Mouse (Mus musculus): ENCODE results near the gene Tbl1x. TPM values are rescaled to one million over a fixed set of nuclear protein-coding genes. Genes with fewer than 3 reads are reported as not detected.

Gene Tbl1x
- total RNA-seq, 2 experiments from 2014 or later, result 20.8 to 27.2 TPM

DNA sequence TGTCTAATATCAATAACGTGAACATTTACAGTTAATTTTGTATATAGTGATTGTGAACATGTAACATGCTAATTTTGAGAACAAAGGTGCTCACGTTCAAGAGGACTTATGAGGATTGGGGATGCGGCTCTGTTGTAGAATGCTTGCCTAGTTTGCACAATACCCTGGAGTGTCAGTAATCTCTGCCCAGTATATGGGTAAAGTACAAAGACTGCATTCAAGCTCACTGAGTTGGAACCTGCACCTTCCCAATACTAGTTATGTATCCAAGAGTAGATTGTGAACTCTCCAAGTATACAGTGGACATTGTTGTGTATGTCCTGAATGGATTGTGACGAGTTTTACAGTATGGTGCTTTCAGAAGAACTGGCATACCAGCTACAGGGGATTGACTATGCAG, 33.7 kb downstream of the Tbl1x start:
- DNase-seq, result no peak

DNA sequence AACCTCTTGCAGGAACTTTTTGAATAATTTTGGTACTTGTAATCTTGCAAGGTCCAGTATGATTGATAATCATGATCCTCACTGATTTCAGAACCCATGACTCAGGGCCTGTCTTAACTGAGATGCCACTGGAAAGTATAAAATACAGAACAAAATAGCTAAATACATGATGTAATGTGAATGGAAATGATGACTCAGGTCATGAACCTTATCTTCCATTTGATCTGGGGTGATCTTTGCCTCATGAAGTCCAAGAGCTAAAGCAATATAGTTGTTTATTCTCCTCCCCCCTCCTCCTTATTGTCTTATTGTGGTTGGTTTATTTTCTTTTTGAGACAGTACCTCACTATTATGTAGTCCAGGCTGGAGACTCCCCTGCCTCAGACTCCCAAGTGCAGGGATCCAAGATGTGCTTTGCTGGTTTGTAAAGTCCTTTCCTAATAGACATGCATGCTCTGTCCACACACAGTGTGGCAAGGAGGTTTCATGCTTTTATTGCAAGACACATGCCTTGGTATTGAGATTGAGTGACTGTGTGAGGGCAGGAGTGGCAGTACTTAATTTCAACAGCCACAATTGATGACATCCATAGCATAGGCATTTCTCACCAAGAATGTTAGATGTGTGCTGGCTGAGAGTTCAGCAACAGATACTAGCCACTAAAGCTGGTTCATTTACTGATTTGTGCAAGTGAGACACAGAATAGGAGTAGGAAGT, 34.7 kb downstream of the Tbl1x start:
- no peak for DNase-seq

DNA sequence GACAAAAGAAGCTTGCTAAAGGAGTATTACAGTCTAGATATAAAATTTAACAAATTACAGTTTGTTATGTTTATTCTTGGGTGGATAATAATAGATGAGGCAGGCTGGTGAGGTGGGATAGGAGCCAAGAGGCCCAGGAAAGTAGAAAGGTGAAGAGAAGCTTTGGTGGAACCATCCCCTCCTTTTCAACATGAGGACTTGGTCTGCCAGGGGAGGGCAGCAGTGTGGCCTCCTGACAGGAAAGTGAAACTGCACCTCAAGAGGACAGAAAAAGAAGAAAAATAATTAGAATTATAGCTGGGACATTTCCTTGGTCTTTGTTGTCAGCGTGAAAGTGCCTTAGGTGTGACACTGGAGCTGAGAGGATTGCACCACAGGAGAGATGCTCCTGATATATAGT, 35.6 kb downstream of the Tbl1x start:
- DNase-seq, result no peak

DNA sequence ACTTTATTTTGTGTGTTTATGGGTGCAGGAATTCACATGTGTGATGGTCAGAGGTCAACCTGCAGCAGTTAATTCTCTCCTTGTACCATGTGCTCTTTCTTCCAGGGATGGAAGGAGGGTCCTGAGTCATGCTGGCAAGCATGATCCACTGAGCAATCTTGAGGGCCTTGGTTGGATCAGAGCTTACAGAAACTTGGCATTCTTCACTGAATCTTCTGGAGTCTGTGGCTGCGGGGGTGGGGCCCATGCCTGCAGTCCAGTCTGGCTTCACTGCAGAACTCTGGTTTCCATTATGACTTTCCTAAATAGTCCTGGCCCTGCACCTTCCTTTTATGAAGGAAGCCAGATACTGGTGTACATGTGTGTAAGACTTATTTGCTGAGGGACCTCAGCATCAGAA, 38.1 kb downstream of the Tbl1x start:
- DNase-seq, result peak; percentile 5

DNA sequence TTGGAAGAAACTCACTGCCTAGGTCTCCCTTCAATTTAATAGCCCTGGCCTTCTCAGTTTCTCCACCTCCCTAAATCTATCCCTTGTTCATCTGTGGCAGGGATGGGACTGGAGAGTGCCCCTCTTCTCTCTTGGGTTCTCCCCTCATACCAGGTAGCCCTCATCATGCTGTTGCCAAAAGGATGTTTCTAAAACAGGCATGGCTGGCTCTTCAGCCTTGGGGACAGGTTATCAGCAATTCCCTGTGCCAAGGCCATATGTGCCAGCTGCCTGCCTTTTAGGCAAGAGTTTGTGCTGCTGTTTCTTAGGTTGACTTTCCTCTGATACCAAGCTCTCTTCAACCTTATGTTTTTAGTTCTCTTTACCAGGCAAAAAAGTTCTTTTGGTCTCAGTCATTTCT, 39.6 kb downstream of the Tbl1x start:
- no peak for DNase-seq

DNA sequence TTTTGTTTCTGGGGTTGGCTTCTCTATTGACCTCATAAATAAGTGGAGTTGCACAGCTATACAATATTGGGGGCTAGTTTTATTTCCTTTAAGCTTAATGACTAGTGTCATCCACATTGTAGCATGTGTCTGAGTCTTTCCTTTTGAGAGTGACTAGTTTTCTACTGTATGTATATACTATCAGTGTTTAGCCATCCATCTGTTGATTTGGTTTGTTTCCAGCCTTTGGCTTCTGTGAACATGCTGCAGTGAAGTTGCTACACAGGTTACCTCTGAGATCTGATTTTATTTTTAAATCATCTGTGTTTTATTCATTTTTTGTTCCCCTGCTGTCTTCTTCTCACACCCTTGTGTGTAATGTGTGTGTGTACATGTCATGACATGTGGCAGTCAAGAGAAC, 40.5 kb downstream of the Tbl1x start:
- DNase-seq, result no peak

DNA sequence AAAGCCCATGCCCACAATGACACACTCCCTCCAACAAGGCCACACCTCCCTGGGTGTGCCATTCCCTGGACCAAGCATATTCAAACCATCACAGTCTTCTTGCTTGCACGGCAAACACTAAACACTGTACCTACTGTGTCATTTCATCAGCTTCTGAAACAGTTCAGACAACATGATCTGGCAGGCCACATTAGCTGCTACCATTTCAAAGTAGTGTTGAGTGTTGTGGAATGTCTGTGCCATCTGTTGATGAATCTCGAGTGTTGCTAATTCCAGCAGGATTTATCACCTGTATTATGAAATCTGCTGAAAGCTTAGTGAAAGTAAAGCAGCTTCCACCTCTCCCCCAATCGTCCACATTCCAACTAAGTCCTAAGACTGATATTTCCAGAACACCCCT, 41.3 kb downstream of the Tbl1x start:
- DNase-seq, result no peak

DNA sequence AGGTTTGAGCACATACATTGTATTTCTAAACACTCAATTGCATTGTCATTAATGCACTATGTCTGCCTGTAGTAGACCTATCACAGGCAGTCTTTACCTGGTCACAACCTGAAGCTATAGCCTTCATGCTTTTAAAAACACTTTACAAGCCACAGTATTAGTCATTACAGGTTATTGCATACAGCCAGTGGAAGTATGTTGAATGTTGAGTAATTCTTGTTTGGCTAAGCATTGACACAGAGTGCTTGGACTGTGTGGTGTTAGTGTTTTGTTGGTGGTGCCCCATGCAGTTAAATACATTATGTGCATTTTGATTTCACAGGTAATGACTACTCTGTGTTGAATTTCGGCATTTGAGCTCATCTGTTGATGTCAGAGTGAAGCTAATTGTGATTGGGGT, 45.2 kb downstream of the Tbl1x start:
- DNase-seq, result no peak

DNA sequence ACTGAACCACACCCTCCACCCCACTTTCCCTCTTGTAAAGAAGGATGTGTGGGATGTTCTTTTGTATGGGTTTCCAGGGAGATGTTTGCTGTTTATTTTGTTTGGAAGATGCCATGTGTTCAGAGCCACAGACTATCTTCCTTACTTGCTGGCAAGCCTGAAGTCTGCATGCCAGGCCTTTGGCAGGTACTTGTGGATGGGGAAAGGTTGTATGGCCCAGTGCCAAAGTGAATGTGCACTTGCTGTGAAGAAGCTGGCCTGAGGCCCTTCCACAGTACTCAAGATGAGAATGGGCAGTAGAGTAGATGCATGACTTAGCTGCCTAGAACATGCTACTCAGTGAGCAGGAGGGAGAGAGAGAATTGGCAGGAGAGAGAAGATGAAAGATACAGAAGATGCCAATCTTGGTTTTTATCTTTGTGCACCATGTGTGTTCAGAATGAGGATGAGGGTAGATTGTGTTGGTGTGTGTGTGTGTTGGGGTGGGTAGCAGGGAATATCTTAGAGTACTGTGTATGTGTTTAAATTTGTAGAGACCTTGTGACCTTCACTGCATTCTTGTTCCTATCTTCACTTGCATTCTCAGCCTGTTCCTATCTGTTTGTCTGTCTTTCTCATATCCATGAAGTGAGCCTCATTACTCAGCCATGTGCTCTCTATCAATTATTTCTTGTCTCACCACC, 48.5 kb downstream of the Tbl1x start:
- no peak for DNase-seq

DNA sequence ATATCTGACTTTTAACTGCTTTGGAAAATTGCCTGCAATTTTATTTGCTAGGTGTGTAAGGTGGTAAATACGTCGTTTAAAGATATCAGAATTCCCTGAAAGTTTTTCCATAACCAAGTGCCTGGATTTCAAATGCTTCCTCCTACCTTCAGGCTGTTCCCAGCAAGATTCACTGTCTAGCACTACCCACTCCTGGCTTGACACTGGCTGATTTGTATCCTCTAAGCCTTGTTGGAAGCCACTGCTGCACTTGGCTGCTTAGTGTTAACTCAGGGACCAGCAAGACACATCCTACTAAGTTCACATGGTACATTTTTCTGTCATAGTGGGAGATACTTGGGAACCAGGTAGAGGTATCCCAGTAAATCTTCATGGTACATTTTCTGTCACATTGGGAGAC, 52.8 kb downstream of the Tbl1x start:
- no peak for DNase-seq

DNA sequence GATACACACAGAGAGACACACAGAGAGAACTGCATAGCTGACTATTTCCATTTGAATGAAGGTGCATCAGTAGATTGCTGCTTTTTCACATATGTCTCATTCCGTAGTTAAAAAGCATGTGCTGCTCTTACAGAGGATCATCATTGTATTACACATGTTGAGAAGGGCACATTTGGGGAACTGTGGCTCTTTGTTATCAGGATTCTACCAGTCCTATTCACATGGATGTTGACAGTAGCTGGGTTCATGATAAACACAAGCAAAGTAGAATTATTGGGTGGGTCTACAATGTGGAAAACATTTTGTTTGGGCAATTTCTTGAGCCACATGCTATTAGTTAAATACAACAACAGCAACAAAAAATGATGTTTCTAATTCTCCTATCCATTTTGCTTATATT, 55.9 kb downstream of the Tbl1x start:
- DNase-seq, result no peak

DNA sequence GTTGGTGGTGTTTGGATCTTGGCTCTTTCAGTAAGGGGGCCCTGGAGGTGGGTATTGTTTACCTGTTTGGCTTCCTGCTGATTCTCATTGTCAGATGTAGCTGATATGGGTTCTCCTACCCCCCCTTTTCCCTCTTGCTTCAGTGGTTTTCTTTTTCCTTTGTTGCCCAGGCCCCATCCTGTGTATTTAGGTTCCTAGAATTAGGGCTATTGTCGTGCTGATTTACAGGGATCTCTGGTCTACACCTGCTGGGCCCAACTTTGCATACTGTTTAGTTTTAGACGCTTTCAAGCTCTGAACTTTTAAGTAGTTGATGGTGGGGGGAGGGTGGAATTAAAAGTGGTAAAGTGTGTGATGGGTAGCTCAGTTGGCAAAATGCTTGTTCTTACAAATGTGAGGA, 57.2 kb downstream of the Tbl1x start:
- DNase-seq, result no peak

DNA sequence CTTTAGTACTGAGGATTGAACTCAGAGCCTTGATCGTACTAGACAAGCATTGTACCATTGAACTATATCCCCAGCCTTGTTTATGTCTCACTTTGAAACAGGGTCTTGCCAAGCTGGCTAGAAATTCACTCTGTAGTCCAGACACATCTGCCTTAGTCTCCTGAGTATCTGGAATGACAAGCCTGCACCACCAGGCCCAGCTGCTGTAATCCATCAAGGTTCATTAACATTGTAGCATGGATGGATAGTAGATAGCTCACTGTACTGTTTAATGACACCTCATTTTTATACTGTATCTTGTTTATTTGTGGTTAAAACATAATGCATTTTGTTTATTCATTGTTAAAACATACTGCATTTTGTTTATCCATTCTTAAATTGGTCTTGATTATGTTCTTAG, 62.9 kb downstream of the Tbl1x start:
- DNase-seq, result no peak

DNA sequence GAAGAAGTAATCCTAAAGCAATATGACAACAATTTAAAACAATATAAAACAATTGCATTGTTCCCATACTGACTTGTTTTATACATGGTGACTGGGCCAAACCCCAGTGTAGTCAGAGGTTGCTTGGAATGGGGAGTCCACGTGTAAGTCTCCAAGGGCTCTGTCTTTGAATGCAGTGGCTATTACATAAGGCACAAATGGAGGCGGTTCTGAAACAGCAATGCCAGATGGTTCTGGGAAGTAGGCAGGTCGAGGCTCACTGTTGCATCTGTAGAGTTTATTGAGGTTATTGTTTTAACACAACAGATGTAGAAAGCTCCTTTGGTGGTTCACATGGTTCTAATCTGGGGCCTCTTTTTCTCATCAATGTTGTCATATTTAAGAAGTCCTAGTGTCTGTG, 66.3 kb downstream of the Tbl1x start:
- DNase-seq, result no peak

DNA sequence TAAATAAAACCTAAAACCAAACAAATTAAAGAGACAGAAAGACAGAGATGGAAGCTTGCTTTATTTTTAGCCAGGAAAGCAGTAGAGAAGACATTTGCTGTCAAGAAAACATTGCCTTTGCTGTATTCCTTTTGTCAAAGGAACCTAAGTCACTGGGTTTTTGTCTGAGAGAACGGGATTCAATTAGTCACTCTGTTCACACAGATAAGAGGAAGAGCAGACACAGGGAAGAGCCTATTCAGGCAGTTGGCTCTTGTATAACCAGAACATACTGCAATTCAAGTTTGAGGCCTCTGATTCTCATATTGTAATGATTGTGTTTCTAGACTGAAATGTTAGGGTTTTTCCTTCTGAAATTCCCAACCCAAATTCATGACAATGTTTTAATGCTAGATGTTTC, 67.4 kb downstream of the Tbl1x start:
- no peak for DNase-seq

DNA sequence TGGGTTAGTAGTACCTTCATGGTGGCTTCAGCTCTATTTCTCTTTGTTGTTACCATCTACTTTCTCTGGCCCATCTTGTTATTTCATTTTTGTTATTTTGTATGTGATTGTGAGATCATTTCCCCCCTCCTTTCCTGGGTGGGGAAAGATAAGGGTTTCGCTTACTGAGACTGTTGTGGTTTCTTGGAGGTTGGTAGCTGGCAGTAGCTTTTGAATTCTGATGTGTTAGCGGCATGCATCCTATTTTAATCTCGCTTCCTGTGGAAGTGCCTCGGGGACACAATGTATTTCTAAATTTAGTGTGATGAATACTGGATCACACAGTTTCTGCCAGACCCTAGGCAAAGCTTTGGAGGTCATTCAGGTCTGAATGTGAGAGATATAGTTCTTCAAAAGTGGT, 69.2 kb downstream of the Tbl1x start:
- no peak for DNase-seq

DNA sequence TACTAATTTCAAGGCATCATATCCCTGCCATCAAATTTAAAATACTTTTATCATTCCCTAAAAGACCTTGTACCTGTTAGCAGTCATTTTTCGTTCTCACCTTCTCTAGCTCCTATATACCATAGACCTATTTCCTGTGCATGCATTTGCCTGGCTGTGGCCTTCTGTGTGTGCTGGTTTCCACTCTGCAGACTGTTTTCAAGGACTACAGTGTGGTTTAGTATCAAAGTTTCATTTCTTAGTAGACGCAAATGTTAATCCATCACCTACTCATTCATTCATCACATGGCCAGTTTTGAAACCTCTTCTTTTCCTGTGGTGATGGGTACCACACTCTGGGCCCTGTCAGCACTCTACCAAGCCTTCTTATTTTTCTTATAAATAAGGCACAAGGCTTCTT, 75.2 kb downstream of the Tbl1x start:
- DNase-seq, result no peak

DNA sequence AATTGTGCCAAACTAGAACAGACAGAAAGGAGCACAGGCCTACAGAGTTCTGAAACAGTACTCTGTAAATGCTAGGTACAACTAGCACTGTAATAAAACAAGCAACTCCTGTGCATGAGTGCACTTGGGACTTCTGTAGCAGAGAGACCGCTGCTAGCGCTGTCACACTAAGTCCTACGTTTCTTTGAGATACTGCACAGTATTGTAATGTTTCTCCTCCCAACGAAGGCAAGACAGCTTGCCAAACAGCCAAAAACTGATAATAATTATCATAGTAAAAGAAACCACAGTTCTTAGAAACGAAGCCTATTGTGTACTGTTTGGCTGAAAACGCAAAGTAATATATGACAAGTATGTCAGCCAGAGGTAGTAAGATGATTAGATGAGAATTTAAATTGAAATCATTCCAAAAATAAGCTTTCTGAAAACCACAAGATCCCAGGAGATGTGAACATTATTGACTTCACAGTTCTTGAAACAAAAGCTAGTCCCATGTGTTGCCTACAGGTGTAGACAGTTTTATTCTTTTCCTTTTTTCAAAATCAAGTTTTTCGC, 83.9 kb downstream of the Tbl1x start:
- DNase-seq, result no peak

DNA sequence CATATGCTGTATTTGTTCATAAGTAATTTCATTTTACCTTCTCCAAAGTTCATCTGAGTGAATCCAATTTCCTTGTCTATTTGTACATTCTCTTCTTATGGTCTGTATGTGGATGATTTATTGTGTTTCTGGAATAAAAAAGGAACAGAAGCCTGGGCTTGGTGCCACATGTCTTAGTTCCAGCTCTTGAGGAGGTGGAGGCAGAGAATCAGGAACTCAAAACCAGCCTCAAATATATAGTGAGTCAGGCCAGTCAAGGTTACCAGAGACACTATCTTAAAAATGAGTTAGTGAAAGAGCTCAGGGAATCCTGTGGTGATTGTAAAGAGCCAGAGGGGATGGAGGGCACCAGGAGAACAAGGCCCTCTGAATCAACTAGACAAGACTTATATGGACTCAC, 86.9 kb downstream of the Tbl1x start:
- DNase-seq, result no peak

DNA sequence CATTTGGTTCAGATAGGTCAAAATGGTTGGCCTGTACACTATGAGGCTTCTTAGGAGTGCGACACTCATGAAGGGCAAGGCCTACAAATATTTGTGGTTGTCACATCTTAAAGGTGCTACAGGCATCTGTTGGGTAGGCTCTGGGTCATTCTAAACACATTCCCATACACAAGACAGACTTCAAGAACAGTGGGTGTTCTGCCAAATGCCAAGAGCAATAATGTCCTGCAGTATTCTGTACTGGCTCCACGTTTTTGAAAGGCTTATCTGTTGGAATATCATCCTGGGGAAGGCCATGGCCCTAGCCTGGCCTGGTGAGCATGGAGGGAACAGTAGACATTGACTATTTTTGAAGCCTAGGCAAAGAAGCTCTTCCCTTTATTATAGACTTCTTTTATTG, 87.9 kb downstream of the Tbl1x start:
- DNase-seq, result no peak

DNA sequence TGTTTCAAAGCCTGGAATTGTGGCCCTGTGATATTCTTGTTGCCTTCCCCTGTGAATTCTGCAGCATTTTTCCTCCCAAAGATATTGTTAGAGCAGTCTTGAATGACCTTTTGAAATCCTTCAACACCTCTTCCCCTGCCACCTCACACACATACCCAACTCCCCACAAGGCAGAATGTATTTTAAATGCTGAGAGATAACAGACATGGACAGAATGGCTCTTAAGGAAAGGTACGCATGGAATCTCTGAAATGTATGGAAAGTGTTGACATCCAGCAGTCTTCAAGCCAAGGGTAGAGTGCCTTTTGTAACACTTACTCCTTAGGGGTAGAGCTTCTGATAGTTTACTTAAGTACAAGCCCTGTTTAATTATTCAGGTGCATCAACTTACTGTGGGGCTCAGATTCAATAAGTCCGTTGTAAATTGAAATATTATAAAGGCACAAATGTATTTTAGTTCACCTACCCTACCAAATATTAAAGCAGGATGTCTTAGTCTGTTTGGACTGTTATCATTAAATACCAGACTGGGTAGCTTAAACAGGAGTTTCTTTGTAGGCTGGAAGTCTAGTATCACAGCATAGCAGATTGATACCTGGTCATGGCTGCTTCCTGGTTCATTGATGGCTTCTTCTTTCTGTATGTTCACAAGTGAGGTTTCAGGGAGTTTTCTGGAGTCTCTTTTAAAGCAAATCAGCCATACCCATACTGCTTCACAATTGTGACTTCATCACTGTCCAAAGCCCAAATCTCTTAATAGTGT, 92.9 kb downstream of the Tbl1x start:
- no peak for DNase-seq

DNA sequence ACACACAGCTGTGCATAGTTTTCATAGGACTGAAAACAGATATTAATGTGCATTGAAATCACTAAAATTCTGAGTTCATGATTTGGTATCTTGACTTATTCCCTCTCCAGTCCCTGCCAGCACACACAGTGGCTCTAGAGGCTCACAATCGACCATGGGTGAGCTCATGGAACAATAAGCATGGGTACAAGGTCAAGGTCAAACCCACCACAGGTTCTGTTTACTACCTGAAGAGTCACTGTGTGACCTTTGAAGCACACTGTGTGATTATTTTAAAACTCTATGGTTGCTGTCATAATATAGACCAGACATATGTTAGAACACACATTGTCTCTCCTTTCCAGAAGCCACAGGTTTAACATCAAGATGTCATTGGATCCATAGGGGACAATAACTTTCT, 96.7 kb downstream of the Tbl1x start:
- DNase-seq, result no peak

DNA sequence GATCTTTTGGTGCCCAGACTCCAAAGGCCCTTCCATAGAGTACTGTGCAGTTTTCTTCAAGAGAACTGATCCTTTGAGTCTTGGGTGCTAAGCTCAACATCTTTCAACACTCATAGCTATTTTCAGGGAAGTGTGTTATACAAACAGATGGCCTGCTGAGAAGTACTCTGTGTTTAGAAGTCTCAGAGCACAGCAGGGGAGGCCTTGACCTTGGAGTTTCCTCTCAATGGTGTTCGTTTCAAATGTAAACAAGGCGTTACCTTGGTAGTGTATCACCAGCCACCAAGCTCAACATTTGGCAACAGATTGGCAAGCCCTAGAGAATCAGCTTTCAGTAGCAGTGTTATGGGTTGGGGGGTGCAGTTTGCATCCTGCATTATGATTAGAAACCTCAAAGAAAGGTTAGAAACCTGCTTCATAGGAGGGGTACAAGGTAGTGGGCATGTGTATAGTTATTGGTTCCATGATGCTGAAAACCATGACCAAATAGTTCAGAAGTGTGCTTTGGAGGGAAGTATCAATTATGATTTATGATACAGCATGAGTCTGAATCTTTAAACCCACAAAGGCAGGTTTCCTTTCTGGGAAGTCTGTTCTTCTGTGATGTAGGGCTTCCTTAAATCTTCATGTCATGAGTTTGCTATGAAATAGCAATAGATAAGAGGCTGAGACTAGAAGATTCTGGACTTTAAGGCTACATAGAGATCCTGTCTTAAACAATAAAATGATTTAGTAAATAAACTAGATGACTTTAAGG, 98.3 kb downstream of the Tbl1x start:
- DNase-seq, result no peak

All from gastrocnemius, postnatal 10 days (tissue).